Mouse (Mus musculus): ENCODE results near the gene Rapgef4. TPM values are rescaled to one million over a fixed set of nuclear protein-coding genes. Genes with fewer than 3 reads are reported as not detected.

Gene Rapgef4
- polyA plus RNA-seq, 1 experiment from 2014 or later, result 12.5 TPM

DNA sequence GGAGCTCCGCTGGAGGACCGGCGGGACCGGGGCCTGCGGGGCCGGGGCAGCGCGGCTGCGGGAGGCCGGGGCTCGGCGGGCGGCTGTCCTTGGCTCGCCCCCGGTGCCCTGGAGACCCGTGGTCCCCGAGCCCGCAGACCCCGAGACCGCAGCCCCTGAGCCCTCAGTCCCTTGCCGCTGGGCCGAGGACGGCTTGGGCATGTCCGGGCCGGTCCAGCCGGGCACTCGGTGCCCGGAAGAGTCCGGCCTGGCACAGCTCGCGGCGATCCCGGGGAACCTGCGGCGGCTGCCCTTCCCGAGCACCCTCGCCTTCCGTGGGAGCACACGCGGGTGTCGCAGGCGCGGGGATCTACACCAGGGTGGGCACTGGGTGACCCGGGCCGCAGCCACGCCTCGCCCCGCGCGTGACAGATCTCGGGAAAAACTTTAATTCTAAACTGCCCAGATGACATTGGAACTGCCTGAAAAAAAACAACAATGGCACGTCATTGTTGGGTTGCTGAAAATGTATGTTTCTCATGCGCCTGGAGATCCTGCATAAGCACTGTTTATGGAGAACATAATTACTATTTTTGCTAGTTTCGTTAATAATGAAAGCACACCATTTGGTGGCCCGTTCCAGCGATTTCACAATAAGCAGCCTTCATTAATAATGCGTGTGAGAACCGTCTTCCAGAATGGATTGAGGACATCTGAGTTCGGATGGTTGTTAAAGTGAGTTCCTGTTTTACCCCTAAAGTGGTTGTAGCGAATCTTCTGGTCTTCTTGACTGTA is 305.0 kb downstream of the Rapgef4 start:
- H3K9ac ChIP-seq (replicated peaks), result peak overlapping the region; percentile 81
- ATAC-seq, result peak; percentile 81
- H3K4me1 ChIP-seq (replicated peaks), result peaks cover 5% of the 10 kb centered on the region; the same call in 1 of the 2 replicates
- no peaks in the 10 kb centered on the region for H3K36me3 ChIP-seq
- under 1% methylated on average over 48 of the region's 60 CpGs for WGBS
- peaks cover 19% of the 10 kb centered on the region; the same call in 1 of the 2 replicates for H3K27me3 ChIP-seq
- peak overlapping the region; percentile 72 for H3K4me3 ChIP-seq (replicated peaks)
- no peaks in the 10 kb centered on the region for H3K9me3 ChIP-seq
- H3K4me2 ChIP-seq (replicated peaks), result peak overlapping the region; percentile 72
- H3K27ac ChIP-seq, result no peak overlapping the region

DNA sequence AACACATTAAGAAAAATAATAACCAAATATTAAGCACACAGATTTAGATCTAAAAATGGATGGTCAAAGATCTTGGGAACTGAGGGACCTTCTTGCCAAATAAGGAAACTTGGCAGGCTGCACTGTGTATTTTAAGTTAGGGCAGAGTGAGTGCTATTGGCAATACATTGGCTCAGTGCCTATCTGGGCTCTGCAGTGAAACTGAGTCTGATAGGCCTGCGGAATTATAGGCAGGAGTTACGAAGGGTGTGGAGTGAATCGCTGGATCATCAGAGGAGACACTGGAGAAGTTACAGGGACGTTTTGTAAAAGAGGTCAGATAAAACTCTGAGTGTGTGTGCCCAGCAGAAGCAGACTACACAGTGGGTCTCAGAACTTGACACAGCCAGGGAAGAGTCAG is 306.1 kb downstream of the Rapgef4 start:
- H3K27ac ChIP-seq, result no peak overlapping the region
- WGBS, result 65% methylated on average over 4 of the region's 4 CpGs
- no peaks in the 10 kb centered on the region for H3K9me3 ChIP-seq
- H3K4me3 ChIP-seq (replicated peaks), result no peak overlapping the region
- H3K4me1 ChIP-seq (replicated peaks), result peaks cover 5% of the 10 kb centered on the region; the same call in 1 of the 2 replicates
- H3K4me2 ChIP-seq (replicated peaks), result no peak overlapping the region
- H3K36me3 ChIP-seq, result no peaks in the 10 kb centered on the region
- ATAC-seq, result no peak
- peaks cover 19% of the 10 kb centered on the region; the same call in 1 of the 2 replicates for H3K27me3 ChIP-seq
- no peak overlapping the region for H3K9ac ChIP-seq (replicated peaks)

DNA sequence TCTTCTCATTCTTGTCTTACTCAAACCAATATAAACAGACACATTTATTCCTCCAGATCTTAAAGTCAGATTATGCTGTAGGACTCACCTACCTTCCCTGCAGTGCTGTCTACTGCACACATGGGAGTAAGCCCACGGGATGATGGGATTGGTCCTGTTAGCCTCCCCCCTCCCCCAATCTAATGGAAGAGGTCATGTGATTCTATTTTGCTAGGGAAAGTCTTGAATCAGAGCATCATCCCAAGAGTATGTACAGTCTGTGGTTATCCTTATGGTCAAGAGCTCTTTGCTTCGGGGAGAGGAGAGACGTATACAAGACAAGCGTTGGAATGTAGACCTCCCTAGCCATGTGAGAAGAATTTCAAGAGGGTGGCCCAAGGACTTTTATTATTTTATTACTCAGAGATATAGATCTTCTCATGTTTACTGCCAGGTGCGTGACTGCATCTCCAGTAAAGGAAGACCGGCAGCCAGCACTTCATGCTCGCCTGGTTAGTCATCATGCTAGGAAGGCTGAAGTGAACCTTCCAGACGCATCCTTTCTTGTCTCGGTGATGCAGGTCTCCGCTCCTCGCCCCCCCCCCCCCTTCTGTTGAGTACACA is 308.0 kb downstream of the Rapgef4 start:
- Histone ChIP-seq H3K27me3 (peaks cover 14% of the 10 kb centered on the region; the same call in 1 of the 2 replicates), H3K27ac (no peak overlapping the region)

DNA sequence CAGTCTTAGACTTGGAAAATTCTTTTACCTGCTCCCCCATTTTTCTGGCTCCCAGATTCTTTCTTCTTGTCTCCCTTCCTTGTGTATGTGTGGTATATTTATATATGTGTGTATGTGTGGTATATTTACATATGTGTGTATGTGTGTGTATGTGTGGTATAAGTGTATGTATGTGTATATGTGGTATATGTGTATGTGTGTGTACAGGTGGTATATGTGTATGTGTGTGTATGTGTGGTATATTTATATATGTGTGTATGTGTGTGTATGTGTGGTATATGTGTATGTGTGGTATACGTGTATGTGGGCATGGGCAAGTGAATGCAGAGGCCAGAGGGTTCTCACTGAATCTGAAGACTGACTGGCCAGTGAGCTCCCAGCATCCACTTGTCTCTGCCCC is 310.1 kb downstream of the Rapgef4 start:
- WGBS, result 69% methylated on average over 1 of the region's 1 CpGs
- H3K9ac ChIP-seq (replicated peaks), result no peak overlapping the region
- 0 out of 2 replicates have a peak, but pooled peaks have one; percentile 56 for ATAC-seq
- H3K27me3 ChIP-seq, result peaks cover 3% of the 10 kb centered on the region; the same call in 1 of the 2 replicates
- H3K9me3 ChIP-seq, result no peaks in the 10 kb centered on the region
- no peak overlapping the region for H3K4me2 ChIP-seq (replicated peaks)
- no peaks in the 10 kb centered on the region for H3K36me3 ChIP-seq
- H3K4me3 ChIP-seq (replicated peaks), result no peak overlapping the region
- no peak overlapping the region for H3K27ac ChIP-seq
- H3K4me1 ChIP-seq (replicated peaks), result peaks cover 4% of the 10 kb centered on the region; the same call in 1 of the 2 replicates

More for the DNA sequence above, 308.0 kb downstream of the Rapgef4 start:
- Histone ChIP-seq H3K4me3 (replicated peaks) (no peak overlapping the region), H3K36me3 (no peaks in the 10 kb centered on the region), H3K9me3 (no peaks in the 10 kb centered on the region), H3K9ac (replicated peaks) (no peak overlapping the region), H3K4me1 (replicated peaks) (peaks cover 5% of the 10 kb centered on the region; the same call in 1 of the 2 replicates), H3K4me2 (replicated peaks) (no peak overlapping the region)
- no peak for ATAC-seq
- WGBS, result 92% methylated on average over 11 of the region's 11 CpGs

DNA sequence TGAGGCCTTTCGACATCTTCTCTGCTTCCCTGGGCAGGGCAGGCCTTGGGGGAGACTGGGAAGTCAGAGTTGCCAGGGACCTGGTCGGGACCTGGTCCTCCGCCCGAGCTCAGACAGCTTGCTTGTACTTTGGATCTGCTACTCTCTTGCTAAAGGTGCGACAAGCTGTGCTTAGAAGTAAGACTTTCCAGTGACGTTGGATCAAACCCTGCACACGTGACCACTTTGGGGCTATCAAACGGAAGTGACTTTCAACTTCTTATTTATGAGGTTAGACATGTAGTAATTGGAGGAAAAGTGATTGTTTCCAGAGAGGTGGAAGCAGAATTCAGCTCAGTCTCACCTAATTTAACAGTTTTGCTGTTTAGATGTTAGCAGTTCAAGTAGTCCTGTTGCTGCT is 311.5 kb downstream of the Rapgef4 start:
- WGBS, result 90% methylated on average over 8 of the region's 8 CpGs
- Histone ChIP-seq H3K9me3 (no peaks in the 10 kb centered on the region), H3K27ac (no peak overlapping the region), H3K4me1 (replicated peaks) (no peaks in the 10 kb centered on the region), H3K36me3 (no peaks in the 10 kb centered on the region), H3K9ac (replicated peaks) (no peak overlapping the region), H3K27me3 (no peaks in the 10 kb centered on the region), H3K4me2 (replicated peaks) (no peak overlapping the region), H3K4me3 (replicated peaks) (no peak overlapping the region)
- no peak for ATAC-seq

DNA sequence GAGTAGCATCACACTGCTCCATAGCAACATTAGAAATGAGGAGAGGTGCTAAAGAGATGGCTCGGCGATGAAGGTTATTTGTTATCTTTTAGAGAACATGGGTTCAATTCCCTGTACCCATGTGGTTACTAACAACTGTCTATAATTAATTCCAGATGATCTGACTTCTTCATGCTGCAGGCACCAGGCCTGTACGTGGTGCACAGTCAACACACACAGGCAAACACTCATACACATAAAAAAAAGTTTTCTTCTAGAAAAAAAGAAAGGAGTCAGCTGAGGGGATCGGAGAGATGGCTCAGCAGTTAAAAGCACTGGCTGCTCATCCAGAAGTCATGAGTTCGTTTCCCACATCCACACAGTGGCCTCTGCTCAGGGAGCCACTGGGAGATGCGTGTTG is 314.0 kb downstream of the Rapgef4 start:
- Histone ChIP-seq H3K4me1 (replicated peaks) (no peaks in the 10 kb centered on the region), H3K9me3 (no peaks in the 10 kb centered on the region), H3K4me3 (replicated peaks) (no peak overlapping the region), H3K36me3 (no peaks in the 10 kb centered on the region), H3K4me2 (replicated peaks) (no peak overlapping the region), H3K27me3 (no peaks in the 10 kb centered on the region), H3K9ac (replicated peaks) (no peak overlapping the region), H3K27ac (no peak overlapping the region)
- ATAC-seq, result no peak
- WGBS, result 82% methylated on average over 6 of the region's 6 CpGs

DNA sequence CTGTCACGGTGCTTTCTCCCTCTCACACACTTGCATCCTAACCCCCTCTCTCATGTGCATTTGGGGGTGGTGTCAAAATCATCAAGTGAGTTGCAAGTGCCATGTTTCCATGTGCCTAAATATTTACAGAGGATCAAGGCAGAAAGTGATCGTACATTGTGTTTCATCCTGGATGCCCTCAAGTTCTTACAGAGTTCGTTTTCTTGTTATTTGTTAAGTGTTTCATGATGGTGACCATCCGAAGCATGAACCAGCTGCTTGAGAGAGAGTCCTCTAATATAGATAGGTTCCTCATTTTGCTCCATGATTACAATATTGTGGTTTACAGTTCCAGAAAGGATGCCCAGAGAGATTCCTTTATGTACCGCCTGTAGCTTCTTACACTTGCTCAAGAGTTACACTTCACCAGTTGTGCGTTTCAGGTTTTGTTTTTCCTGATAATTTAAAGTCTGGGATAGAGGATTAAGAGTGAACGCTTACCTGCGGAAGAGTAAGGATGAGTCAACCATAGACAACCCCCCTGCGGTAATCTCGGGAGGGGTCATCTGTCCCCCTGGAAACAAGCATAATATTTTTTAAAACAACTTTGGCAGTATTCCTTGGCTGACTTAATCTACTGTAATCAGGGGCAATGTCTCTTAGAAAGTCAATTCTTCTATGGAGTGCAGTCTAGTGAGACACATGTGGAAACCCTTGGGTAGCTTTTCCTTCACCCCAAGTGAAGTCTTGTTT is 316.1 kb downstream of the Rapgef4 start:
- H3K4me2 ChIP-seq (replicated peaks), result no peak overlapping the region
- H3K9me3 ChIP-seq, result no peaks in the 10 kb centered on the region
- H3K4me1 ChIP-seq (replicated peaks), result no peaks in the 10 kb centered on the region
- ATAC-seq, result no peak
- H3K36me3 ChIP-seq, result no peaks in the 10 kb centered on the region
- WGBS, result 88% methylated on average over 10 of the region's 10 CpGs
- no peak overlapping the region for H3K9ac ChIP-seq (replicated peaks)
- no peaks in the 10 kb centered on the region for H3K27me3 ChIP-seq
- H3K4me3 ChIP-seq (replicated peaks), result no peak overlapping the region
- no peak overlapping the region for H3K27ac ChIP-seq

DNA sequence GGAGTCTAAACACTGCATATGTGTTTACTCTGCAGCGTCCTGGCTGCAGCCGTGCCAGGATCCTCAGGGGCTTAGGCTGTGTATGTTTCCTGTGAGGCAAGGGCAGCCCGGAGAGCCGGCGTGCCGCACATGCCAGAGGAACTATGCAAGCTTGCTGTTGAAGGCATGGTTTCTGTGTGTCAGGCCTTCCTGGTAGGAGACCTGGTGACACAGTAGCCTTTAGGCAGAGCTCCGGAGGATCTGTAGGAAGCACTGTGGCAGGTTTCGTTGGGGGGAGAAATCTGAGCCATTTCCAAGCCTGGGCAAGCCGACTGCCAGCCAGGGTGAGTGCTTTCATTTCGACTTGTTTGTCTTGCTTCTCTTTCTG is 316.7 kb downstream of the Rapgef4 start:
- Histone ChIP-seq H3K9ac (replicated peaks) (no peak overlapping the region), H3K4me2 (replicated peaks) (no peak overlapping the region), H3K4me3 (replicated peaks) (no peak overlapping the region), H3K27me3 (no peaks in the 10 kb centered on the region), H3K9me3 (no peaks in the 10 kb centered on the region), H3K4me1 (replicated peaks) (no peaks in the 10 kb centered on the region), H3K36me3 (no peaks in the 10 kb centered on the region), H3K27ac (no peak overlapping the region)
- 82% methylated on average over 10 of the region's 10 CpGs for WGBS
- no peak for ATAC-seq

DNA sequence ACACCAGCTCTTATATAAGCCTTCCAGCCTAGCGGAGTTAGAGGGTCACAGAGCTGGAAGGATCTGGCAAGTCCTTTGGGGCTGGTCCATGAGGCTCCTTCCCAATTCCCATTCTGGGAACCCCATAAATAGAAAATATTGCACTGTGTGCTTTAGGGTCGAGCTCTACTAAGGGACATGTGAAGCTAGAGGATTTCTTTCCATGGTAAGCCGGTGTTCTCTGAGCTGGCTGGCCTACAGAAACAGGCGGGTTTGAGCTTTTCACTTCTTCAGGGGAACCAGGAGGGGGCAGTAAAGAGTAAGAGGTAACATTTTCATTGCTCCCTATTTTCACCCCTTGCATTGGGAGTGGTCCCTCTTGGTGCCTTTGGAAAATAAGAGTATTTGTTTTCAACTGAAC is 317.4 kb downstream of the Rapgef4 start:
- Histone ChIP-seq H3K9me3 (no peaks in the 10 kb centered on the region), H3K36me3 (no peaks in the 10 kb centered on the region), H3K27me3 (no peaks in the 10 kb centered on the region), H3K9ac (replicated peaks) (no peak overlapping the region), H3K4me2 (replicated peaks) (no peak overlapping the region), H3K4me1 (replicated peaks) (no peaks in the 10 kb centered on the region), H3K27ac (no peak overlapping the region), H3K4me3 (replicated peaks) (no peak overlapping the region)
- 52% methylated on average over 4 of the region's 4 CpGs for WGBS
- no peak for ATAC-seq

DNA sequence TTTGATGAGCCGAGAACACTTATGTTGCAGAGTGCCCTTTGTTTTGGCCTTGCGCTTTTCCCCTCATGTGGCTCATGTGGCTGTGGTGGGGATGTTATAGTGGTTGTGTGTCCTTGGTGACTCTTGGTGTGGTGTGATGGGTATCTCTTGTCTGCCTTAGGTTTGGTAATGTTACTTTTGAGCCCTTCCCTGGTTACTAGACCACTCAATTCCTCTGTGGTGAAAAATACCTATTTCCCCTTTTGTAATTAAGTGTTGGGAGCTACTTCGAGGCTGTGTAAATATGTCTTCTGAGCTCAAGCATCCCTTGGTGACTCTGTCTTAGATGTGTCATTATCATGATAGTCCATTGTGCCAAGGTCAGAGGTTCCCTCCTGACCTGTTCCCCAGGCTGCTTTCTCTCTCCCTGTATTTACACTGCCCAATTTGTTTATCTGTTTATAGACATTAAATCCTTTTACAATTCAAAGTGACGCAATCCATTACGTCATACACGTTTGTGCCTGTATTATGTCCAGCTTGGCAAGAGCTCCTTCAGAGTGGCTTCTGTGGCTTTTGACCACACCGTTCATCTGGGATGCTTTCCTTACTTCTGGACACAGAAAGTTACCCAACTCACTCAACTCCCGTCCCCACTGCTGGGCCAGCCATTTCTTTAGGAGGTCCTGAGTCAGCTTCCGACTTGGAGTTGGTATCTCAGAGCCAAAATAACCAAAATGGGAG is 320.3 kb downstream of the Rapgef4 start:
- no peak overlapping the region for H3K27ac ChIP-seq
- no peak overlapping the region for H3K4me3 ChIP-seq (replicated peaks)
- no peak overlapping the region for H3K9ac ChIP-seq (replicated peaks)
- no peak overlapping the region for H3K4me2 ChIP-seq (replicated peaks)
- H3K27me3 ChIP-seq, result no peaks in the 10 kb centered on the region
- H3K9me3 ChIP-seq, result 0 out of 2 replicates have a peak, but pooled peaks cover 3% of the 10 kb centered on the region
- 0 out of 2 replicates have a peak, but pooled peaks cover 3% of the 10 kb centered on the region for H3K36me3 ChIP-seq
- no peaks in the 10 kb centered on the region for H3K4me1 ChIP-seq (replicated peaks)
- 90% methylated on average over 9 of the region's 9 CpGs for WGBS
- no peak for ATAC-seq

DNA sequence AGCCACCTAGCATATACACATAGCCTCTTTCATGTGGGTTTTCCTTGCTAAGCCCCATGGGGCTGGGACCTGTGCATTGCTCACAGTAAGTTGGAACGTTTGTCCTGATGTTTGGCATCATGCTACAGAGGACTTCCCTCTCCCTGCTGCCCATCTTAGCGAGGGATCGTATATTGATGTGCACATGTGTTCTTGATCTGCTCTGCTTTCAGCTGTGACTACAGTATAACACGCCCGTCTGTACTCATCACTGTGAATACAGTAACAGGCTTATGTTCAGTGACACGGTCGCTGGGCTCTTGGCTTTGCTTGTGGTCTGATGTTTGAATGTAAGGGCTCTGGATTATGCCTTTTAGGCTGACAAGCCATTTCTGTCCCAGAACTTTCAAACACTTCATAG is 324.7 kb downstream of the Rapgef4 start:
- Histone ChIP-seq H3K27me3 (no peaks in the 10 kb centered on the region), H3K27ac (no peak overlapping the region), H3K9ac (replicated peaks) (no peak overlapping the region), H3K4me1 (replicated peaks) (no peaks in the 10 kb centered on the region), H3K36me3 (0 out of 2 replicates have a peak, but pooled peaks cover 3% of the 10 kb centered on the region), H3K4me3 (replicated peaks) (no peak overlapping the region), H3K4me2 (replicated peaks) (no peak overlapping the region), H3K9me3 (0 out of 2 replicates have a peak, but pooled peaks cover 3% of the 10 kb centered on the region)
- ATAC-seq, result no peak
- WGBS, result 95% methylated on average over 7 of the region's 7 CpGs
